Mouse (Mus musculus) ES-Bruce4 (cell line): ENCODE results near the gene Drd1.

Experiments used
- CTCF ChIP-seq: IDR thresholded peaks from one replicate; pipeline ENCODE4 v1.8.1; 2011; ENCODE audit warnings: low read depth, low read length
- EP300 ChIP-seq: IDR thresholded peaks from 2 replicates; pipeline ENCODE4 v1.6.1; 2011; ENCODE audit warnings: low read depth, low read length; ENCODE audit not compliant: insufficient read depth

DNA sequence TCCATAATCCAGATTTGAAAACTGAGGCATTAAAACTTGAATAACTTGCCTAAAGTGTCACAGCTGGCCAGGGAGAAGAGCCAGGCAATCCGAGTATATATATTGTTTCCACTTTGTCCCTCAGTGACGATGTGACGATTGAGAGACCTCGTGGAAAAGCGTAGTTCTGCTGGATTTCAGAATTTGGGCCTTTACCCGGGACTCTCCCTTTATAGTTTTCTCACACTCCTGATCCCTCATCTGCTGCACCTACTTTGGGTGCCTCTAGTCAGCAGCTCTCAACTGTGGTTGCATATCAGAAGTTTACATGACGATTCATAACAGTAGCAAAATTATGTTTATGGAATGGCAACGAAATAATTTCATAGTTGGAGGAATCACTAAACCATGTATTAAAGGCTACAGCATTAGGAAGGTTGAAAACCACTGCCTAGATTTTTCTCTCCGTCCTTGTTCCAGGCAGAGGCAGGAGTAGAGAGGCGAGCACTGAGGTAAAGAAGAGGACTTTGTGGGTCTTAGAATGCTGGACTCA, 17.1 kb upstream of the Drd1 start:
- no peak for TF ChIP-seq CTCF
- no peak for TF ChIP-seq EP300
